Mouse (Mus musculus): ENCODE results near the gene Myo1e. TPM values are rescaled to one million over a fixed set of nuclear protein-coding genes. Genes with fewer than 3 reads are reported as not detected.
A peak's percentile ranks its signal among the peaks of the same experiment; 100 is the strongest.

The Myo1e gene
- polyA plus RNA-seq, 1 experiment from 2014 or later = 24.6 TPM

DNA sequence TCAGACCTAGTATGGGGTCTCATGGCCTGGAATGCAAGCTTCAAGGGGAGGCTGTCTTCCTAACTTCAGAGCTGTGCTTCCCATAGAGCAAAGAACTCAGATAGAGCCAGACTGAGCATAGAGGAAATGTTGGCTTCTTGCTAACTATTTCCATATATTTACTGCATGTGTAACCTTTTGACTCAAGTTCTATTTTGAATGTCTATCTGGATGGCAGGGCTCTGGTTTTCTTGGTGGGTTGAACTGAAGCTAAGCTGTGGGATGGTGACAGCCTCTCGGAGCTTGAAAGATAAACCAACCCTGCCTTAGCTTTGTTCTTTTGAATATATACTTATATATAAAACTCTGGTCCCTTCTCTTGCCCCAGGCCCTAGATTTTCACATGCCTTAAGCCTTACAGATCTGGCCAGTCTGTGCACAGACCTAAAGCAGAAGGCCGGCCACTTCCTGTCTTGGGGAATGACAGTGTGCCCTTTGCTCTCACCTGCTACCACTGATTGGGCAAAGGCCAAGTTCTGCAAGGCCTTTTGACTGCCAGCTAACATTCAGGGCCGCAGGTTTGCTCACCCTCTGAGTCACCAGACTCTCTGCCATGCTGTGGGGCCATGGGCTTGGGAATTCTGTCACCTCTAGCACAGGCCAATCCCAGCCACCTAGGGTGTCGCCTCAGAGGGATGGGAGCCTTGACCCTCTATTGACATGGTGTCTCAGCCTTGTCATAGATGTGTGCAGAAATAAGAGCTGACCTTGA lies 35.1 kb downstream of the Myo1e start:
- Histone ChIP-seq H3K27ac (peak overlapping the region; percentile 81), H3K4me3 (replicated peaks) (no peak overlapping the region), H3K4me1 (replicated peaks) (peaks cover 49% of the 10 kb centered on the region), H3K36me3 (no peaks in the 10 kb centered on the region), H3K9me3 (no peaks in the 10 kb centered on the region), H3K4me2 (no peak overlapping the region), H3K27me3 (no peaks in the 10 kb centered on the region), H3K9ac (replicated peaks) (no peak overlapping the region)
- no peak for ATAC-seq (ENCODE audit: insufficient number of reproducible peaks, insufficient read depth, low FRiP score, low TSS enrichment, low read depth)
- 77% methylated on average over 4 of the region's 4 CpGs for WGBS

- no peak for ATAC-seq (ENCODE audit: insufficient number of reproducible peaks, insufficient read depth, low FRiP score, low TSS enrichment, low read depth)
Measured at GRCm38 (mm10) chr9:70243241-70243640, 36.1 kb downstream of the Myo1e start.

GRCm38 (mm10) chr9:70243708-70244107 lies 36.6 kb downstream of the Myo1e start:
- H3K9me3 ChIP-seq = no peaks in the 10 kb centered on the region
- no peak overlapping the region for H3K4me2 ChIP-seq
- no peak overlapping the region for H3K27ac ChIP-seq
- peaks cover 44% of the 10 kb centered on the region for H3K4me1 ChIP-seq (replicated peaks)
- no peaks in the 10 kb centered on the region for H3K36me3 ChIP-seq
- H3K27me3 ChIP-seq = no peaks in the 10 kb centered on the region
- no peak overlapping the region for H3K9ac ChIP-seq (replicated peaks)
- WGBS = 80% methylated on average over 2 of the region's 2 CpGs
- no peak for ATAC-seq (ENCODE audit: insufficient number of reproducible peaks, insufficient read depth, low FRiP score, low TSS enrichment, low read depth)
- H3K4me3 ChIP-seq (replicated peaks) = no peak overlapping the region

More at GRCm38 (mm10) chr9:70243241-70243640, 36.1 kb downstream of the Myo1e start:
- no peaks in the 10 kb centered on the region for H3K27me3 ChIP-seq
- no peak overlapping the region for H3K27ac ChIP-seq
- no peak overlapping the region for H3K4me2 ChIP-seq
- H3K36me3 ChIP-seq = no peaks in the 10 kb centered on the region
- H3K9ac ChIP-seq (replicated peaks) = no peak overlapping the region
- no peak overlapping the region for H3K4me3 ChIP-seq (replicated peaks)
- H3K9me3 ChIP-seq = no peaks in the 10 kb centered on the region
- peaks cover 44% of the 10 kb centered on the region for H3K4me1 ChIP-seq (replicated peaks)
- WGBS = 75% methylated on average over 8 of the region's 8 CpGs

GRCm38 (mm10) chr9:70244115-70244514 lies 37.0 kb downstream of the Myo1e start:
- peaks cover 44% of the 10 kb centered on the region for H3K4me1 ChIP-seq (replicated peaks)
- H3K27me3 ChIP-seq = no peaks in the 10 kb centered on the region
- 60% methylated on average over 7 of the region's 7 CpGs for WGBS
- H3K36me3 ChIP-seq = no peaks in the 10 kb centered on the region
- ATAC-seq (ENCODE audit: insufficient number of reproducible peaks, insufficient read depth, low FRiP score, low TSS enrichment, low read depth) = no peak
- no peak overlapping the region for H3K9ac ChIP-seq (replicated peaks)
- no peaks in the 10 kb centered on the region for H3K9me3 ChIP-seq
- no peak overlapping the region for H3K27ac ChIP-seq
- H3K4me2 ChIP-seq = no peak overlapping the region
- H3K4me3 ChIP-seq (replicated peaks) = no peak overlapping the region

DNA sequence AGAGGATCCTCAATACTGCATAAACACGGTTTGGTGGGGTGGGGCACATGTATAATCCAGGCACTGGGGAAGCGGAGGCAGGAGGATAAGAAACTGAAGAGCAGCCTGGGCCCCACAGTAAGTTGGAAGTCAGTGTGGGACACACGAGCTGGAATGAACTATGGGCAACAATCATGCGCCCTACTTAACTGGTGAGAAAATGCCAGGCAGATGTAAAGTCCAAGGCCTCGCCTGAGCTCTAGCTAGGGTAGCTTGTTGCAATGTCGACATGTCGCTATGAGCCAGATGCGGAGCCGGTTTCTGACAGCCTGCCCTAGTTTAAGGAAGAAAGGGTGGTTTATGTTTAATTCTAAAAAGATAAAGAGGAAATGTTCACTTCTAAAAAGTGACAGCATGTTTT lies 37.9 kb downstream of the Myo1e start:
- no peak overlapping the region for H3K27ac ChIP-seq
- H3K9ac ChIP-seq (replicated peaks) = no peak overlapping the region
- no peaks in the 10 kb centered on the region for H3K27me3 ChIP-seq
- peaks cover 46% of the 10 kb centered on the region for H3K4me1 ChIP-seq (replicated peaks)
- no peak overlapping the region for H3K4me3 ChIP-seq (replicated peaks)
- ATAC-seq (ENCODE audit: insufficient number of reproducible peaks, insufficient read depth, low FRiP score, low TSS enrichment, low read depth) = no peak
- 90% methylated on average over 9 of the region's 9 CpGs for WGBS
- H3K4me2 ChIP-seq = no peak overlapping the region
- H3K36me3 ChIP-seq = no peaks in the 10 kb centered on the region
- H3K9me3 ChIP-seq = no peaks in the 10 kb centered on the region

DNA sequence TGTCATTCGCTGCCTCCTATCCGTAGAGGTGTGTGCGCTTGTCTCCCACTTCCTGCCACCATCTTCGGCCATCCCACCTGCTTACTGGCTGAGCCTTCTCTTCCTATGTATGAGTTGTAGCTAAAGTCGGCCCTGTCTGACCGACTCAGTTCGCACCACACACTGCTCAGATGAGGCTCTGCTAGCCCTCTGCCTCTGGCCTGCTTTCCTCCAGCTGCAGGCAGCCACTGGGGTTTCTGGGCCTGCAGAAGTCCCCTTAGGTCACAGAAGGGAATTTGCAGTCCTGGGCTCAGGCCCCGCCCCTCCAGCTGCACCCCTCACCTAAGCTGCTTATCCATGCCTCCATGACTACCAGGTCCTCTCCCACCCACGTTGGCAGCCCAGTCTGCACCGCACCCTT lies 39.3 kb downstream of the Myo1e start:
- Histone ChIP-seq H3K4me2 (no peak overlapping the region), H3K9ac (replicated peaks) (no peak overlapping the region), H3K36me3 (no peaks in the 10 kb centered on the region), H3K4me3 (replicated peaks) (no peak overlapping the region), H3K27me3 (no peaks in the 10 kb centered on the region), H3K27ac (0 out of 2 replicates have a peak overlapping the region, but pooled peaks have one; percentile 5), H3K9me3 (no peaks in the 10 kb centered on the region), H3K4me1 (replicated peaks) (peaks cover 40% of the 10 kb centered on the region)
- no peak for ATAC-seq (ENCODE audit: insufficient number of reproducible peaks, insufficient read depth, low FRiP score, low TSS enrichment, low read depth)
- WGBS = 70% methylated on average over 10 of the region's 10 CpGs

- H3K9me3 ChIP-seq = no peaks in the 10 kb centered on the region
- no peaks in the 10 kb centered on the region for H3K27me3 ChIP-seq
- no peak overlapping the region for H3K9ac ChIP-seq (replicated peaks)
- no peaks in the 10 kb centered on the region for H3K36me3 ChIP-seq
- ATAC-seq (ENCODE audit: insufficient number of reproducible peaks, insufficient read depth, low FRiP score, low TSS enrichment, low read depth) = no peak
- H3K4me1 ChIP-seq (replicated peaks) = peaks cover 28% of the 10 kb centered on the region
- 88% methylated on average over 6 of the region's 6 CpGs for WGBS
- no peak overlapping the region for H3K27ac ChIP-seq
- no peak overlapping the region for H3K4me2 ChIP-seq
- no peak overlapping the region for H3K4me3 ChIP-seq (replicated peaks)
Measured at GRCm38 (mm10) chr9:70248046-70248445, 40.9 kb downstream of the Myo1e start.

- H3K36me3 ChIP-seq = no peaks in the 10 kb centered on the region
- no peaks in the 10 kb centered on the region for H3K27me3 ChIP-seq
- H3K9me3 ChIP-seq = no peaks in the 10 kb centered on the region
- no peak overlapping the region for H3K4me2 ChIP-seq
- no peak overlapping the region for H3K27ac ChIP-seq
- H3K4me1 ChIP-seq (replicated peaks) = peaks cover 23% of the 10 kb centered on the region
- no peak overlapping the region for H3K4me3 ChIP-seq (replicated peaks)
- no peak for ATAC-seq (ENCODE audit: insufficient number of reproducible peaks, insufficient read depth, low FRiP score, low TSS enrichment, low read depth)
- no peak overlapping the region for H3K9ac ChIP-seq (replicated peaks)
- 84% methylated on average over 4 of the region's 4 CpGs for WGBS
Measured at GRCm38 (mm10) chr9:70248826-70249225, 41.7 kb downstream of the Myo1e start.

GRCm38 (mm10) chr9:70249881-70250681 lies 42.9 kb downstream of the Myo1e start:
- ATAC-seq (ENCODE audit: insufficient number of reproducible peaks, insufficient read depth, low FRiP score, low TSS enrichment, low read depth) = no peak
- WGBS = 48% methylated on average over 12 of the region's 12 CpGs
- H3K4me1 ChIP-seq (replicated peaks) = peaks cover 18% of the 10 kb centered on the region
- H3K27me3 ChIP-seq = no peaks in the 10 kb centered on the region
- no peaks in the 10 kb centered on the region for H3K36me3 ChIP-seq
- H3K9me3 ChIP-seq = no peaks in the 10 kb centered on the region
- no peak overlapping the region for H3K4me3 ChIP-seq (replicated peaks)
- peak overlapping the region; percentile 45; the same call in 1 of the 2 replicates for H3K27ac ChIP-seq
- no peak overlapping the region for H3K4me2 ChIP-seq
- no peak overlapping the region for H3K9ac ChIP-seq (replicated peaks)

GRCm38 (mm10) chr9:70251441-70251985 lies 44.4 kb downstream of the Myo1e start:
- 91% methylated on average over 10 of the region's 10 CpGs for WGBS
- H3K4me2 ChIP-seq = no peak overlapping the region
- H3K4me1 ChIP-seq (replicated peaks) = peaks cover 12% of the 10 kb centered on the region
- no peak overlapping the region for H3K4me3 ChIP-seq (replicated peaks)
- no peaks in the 10 kb centered on the region for H3K9me3 ChIP-seq
- H3K27ac ChIP-seq = no peak overlapping the region
- no peaks in the 10 kb centered on the region for H3K27me3 ChIP-seq
- H3K36me3 ChIP-seq = no peaks in the 10 kb centered on the region
- ATAC-seq (ENCODE audit: insufficient number of reproducible peaks, insufficient read depth, low FRiP score, low TSS enrichment, low read depth) = no peak
- no peak overlapping the region for H3K9ac ChIP-seq (replicated peaks)

DNA sequence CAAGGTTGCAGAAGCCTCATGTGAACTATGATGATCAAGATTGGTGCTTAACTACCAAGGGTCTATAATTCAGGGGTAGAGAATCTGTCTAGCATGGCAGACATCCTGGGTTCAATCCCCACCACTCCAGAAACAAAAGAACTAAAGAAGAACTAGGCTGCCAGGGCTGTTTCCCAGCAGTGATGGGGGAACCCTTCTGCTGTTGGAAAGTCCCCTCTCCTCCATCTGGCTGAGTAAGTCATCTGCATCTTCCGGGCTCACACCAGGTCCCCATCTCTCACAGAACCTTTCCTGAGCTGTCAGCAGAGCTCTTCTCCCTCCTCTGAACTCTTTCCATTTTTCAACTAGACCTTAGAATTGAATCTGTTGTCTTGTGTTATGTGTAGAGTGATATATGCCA lies 45.9 kb downstream of the Myo1e start:
- ATAC-seq (ENCODE audit: insufficient number of reproducible peaks, insufficient read depth, low FRiP score, low TSS enrichment, low read depth) = no peak

More for the DNA sequence above, 45.9 kb downstream of the Myo1e start:
- Histone ChIP-seq H3K4me2 (no peak overlapping the region), H3K27ac (no peak overlapping the region), H3K36me3 (no peaks in the 10 kb centered on the region), H3K4me1 (replicated peaks) (peaks cover 21% of the 10 kb centered on the region), H3K9me3 (no peaks in the 10 kb centered on the region), H3K4me3 (replicated peaks) (no peak overlapping the region), H3K9ac (replicated peaks) (no peak overlapping the region), H3K27me3 (no peaks in the 10 kb centered on the region)
- WGBS = 80% methylated on average over 1 of the region's 1 CpGs

Data from limb, embryonic 12.5 days (tissue).